Mouse (Mus musculus) E14TG2a.4 (cell line): ENCODE data around the gene Rapgef3.

Source experiments
- CTCF ChIP-seq: conservative IDR thresholded peaks from 2 replicates; pipeline ENCODE4 v1.5.1; 2014; ENCODE audit warnings: low read length
- NANOG ChIP-seq: IDR thresholded peaks from 2 replicates; pipeline ENCODE4 v1.6.1; 2014; ENCODE audit warnings: borderline replicate concordance, low read length, mixed read lengths
- POU5F1 ChIP-seq: IDR thresholded peaks from 2 replicates; pipeline ENCODE4 v1.6.1; 2014; ENCODE audit warnings: low read length, borderline replicate concordance

DNA sequence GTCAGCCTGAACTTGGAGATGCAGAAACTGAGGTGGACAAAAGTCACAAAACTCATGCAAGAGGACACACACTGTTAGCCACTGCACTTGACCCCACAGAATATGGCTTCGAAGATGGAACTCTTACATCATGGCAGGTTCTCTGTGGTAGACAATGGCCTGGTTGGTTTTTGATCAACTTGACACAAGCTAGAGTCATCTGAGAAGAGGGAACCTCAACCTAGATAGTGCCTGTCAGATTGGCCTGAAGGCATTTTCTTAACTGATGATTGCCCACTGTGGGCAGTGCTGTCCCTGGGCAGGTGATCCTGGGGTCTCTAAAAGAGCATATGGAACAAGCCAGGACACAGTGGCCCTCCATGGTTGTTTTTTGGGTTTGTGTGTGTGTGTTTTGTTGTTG, 52.0 kb downstream of the Rapgef3 start:
- TF ChIP-seq CTCF (no peak), NANOG (no peak), POU5F1 (no peak)
